Mouse (Mus musculus): ENCODE data around the gene Fam126a.

GRCm38 (mm10) chr5:24041341-24041852 is 10.9 kb upstream of the Fam126a start:
- no peak for TF ChIP-seq MYOD1 (IDR thresholded peaks at IDR 0.05; ENCODE audit: control insufficient read depth in 1 of 3, insufficient read length in 2 of 3, low read depth in 2 of 3)
- TF ChIP-seq E2F4 (IDR thresholded peaks at IDR 0.05; ENCODE audit: insufficient read depth): no peak

Data from myocyte (in vitro differentiated cells).